ENCODE assay signal across 12 mouse cellular contexts in the genomic region with DNA sequence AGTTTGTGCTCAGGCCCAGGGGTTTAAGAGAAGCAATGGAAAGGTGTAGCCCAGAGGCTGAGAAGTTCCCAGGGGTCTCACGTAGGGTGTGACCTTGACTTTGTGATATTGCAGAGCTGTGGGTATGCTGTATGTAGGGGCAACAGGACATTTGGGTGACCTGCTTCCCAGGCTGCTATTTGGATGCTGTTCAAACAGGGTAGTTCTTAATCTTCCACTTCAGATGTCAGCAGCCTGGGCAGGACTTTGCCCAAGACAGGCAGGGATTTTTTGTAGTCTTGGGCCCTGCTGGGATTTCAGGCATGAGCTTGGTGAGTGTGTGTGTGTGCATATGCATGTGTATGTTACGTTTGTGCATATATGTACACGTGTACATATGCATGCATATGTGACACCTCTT. TPM values are rescaled to one million over a fixed set of nuclear protein-coding genes. Genes with fewer than 3 reads are reported as not detected.
A peak's percentile ranks its signal among the peaks of the same experiment; 100 is the strongest.
DNase-seq lines count a peak whose midpoint lies in the region; ATAC-seq lines count a peak whose summit lies in the region.
"Had no signal": no experiment of that assay in that cellular context is flagged by ENCODE, and none has a peak within 500 bp of the region (broad histone marks: within the 10 kb centered on the region; RNA-seq: fewer than 3 reads in every experiment).

No protein-coding gene starts in this region.

- H3K27ac ChIP-seq in hindbrain, embryonic 10.5 days: 0 out of 2 replicates have a peak overlapping the region, but pooled peaks have one; percentile 17
- no peak overlapping the region for H3K27ac ChIP-seq in hindbrain, embryonic 16.5 days (ENCODE audit: low read depth, low read length)
- peak overlapping the region; percentile 71 for H3K27ac ChIP-seq in embryonic facial prominence, embryonic 15.5 days (replicated peaks)
- no peak overlapping the region for H3K27ac ChIP-seq in liver, embryonic 15.5 days (replicated peaks)
- H3K27ac ChIP-seq: hindbrain, embryonic 12.5 days; macrophage had no signal

- no peak overlapping the region for H3K9ac ChIP-seq in hindbrain, embryonic 16.5 days (ENCODE audit: low read depth, low read length)
- H3K9ac ChIP-seq in embryonic facial prominence, embryonic 15.5 days: no peak overlapping the region
- H3K9ac ChIP-seq in liver, embryonic 15.5 days: no peak overlapping the region
- H3K9ac ChIP-seq: hindbrain, embryonic 12.5 days; liver, embryonic 14.5 days had no signal

- no peak overlapping the region for H3K4me3 ChIP-seq in hindbrain, embryonic 10.5 days
- no peak overlapping the region for H3K4me3 ChIP-seq in hindbrain, embryonic 16.5 days (ENCODE audit: low read length)
- H3K4me3 ChIP-seq in embryonic facial prominence, embryonic 15.5 days (replicated peaks): no peak overlapping the region
- no peak overlapping the region for H3K4me3 ChIP-seq in liver, embryonic 15.5 days (replicated peaks)
- H3K4me3 ChIP-seq: hindbrain, embryonic 12.5 days had no signal

- H3K27me3 ChIP-seq in hindbrain, embryonic 10.5 days (ENCODE audit: insufficient read depth, poor library complexity, severe bottlenecking): no peaks in the 10 kb centered on the region
- H3K27me3 ChIP-seq in hindbrain, embryonic 16.5 days (replicated peaks; ENCODE audit: control insufficient read depth, insufficient read depth, low read length): no peaks in the 10 kb centered on the region
- H3K27me3 ChIP-seq in embryonic facial prominence, embryonic 15.5 days: no peaks in the 10 kb centered on the region
- no peaks in the 10 kb centered on the region for H3K27me3 ChIP-seq in liver, embryonic 15.5 days
- H3K27me3 ChIP-seq: hindbrain, embryonic 12.5 days had no signal

- ATAC-seq in hindbrain, embryonic 16.5 days: no peak
- no peak for ATAC-seq in embryonic facial prominence, embryonic 15.5 days (ENCODE audit: insufficient number of reproducible peaks, low FRiP score, low TSS enrichment, low read depth)
- ATAC-seq in liver, embryonic 15.5 days (ENCODE audit: insufficient read depth): no peak
- ATAC-seq in frontal cortex, adult (ENCODE audit: low TSS enrichment): no peak

- no peak overlapping the region for H3K4me2 ChIP-seq in hindbrain, embryonic 16.5 days (ENCODE audit: low read length)
- no peak overlapping the region for H3K4me2 ChIP-seq in embryonic facial prominence, embryonic 15.5 days (replicated peaks)
- H3K4me2 ChIP-seq in liver, embryonic 15.5 days: peak overlapping the region; percentile 60; the same call in 1 of the 2 replicates
- H3K4me2 ChIP-seq: hindbrain, embryonic 12.5 days had no signal

- no peaks in the 10 kb centered on the region for H3K36me3 ChIP-seq in hindbrain, embryonic 10.5 days
- no peaks in the 10 kb centered on the region for H3K36me3 ChIP-seq in hindbrain, embryonic 16.5 days (ENCODE audit: control insufficient read depth, insufficient read depth, low read length)
- no peaks in the 10 kb centered on the region for H3K36me3 ChIP-seq in embryonic facial prominence, embryonic 15.5 days
- no peaks in the 10 kb centered on the region for H3K36me3 ChIP-seq in liver, embryonic 15.5 days (replicated peaks)
- H3K36me3 ChIP-seq: hindbrain, embryonic 12.5 days had no signal

- DNase-seq in hindbrain, embryonic 10.5 days (ENCODE audit: low spot score): no peak
- peak; percentile 61 to 64 for DNase-seq in kidney, adult 8-10 months
- no peak for DNase-seq in urinary bladder, postnatal 10 days (ENCODE audit: low spot score)
- DNase-seq: midbrain, embryonic 14.5 days; thymus, postnatal 25 days had no signal

- H3K4me1 ChIP-seq in hindbrain, embryonic 10.5 days (replicated peaks): peaks cover 68% of the 10 kb centered on the region
- peaks cover 17% of the 10 kb centered on the region for H3K4me1 ChIP-seq in hindbrain, embryonic 16.5 days (ENCODE audit: control insufficient read depth, insufficient read depth, low read depth, low read length)
- peaks cover 70% of the 10 kb centered on the region for H3K4me1 ChIP-seq in embryonic facial prominence, embryonic 15.5 days
- H3K4me1 ChIP-seq in liver, embryonic 15.5 days (replicated peaks): peaks cover 75% of the 10 kb centered on the region

- 89% methylated on average over 3 of the region's 3 CpGs for WGBS in hindbrain, embryonic 10.5 days
- 91% methylated on average over 3 of the region's 3 CpGs for WGBS in hindbrain, embryonic 16.5 days
- WGBS in embryonic facial prominence, embryonic 15.5 days: 73% methylated on average over 3 of the region's 3 CpGs
- 64% methylated on average over 3 of the region's 3 CpGs for WGBS in liver, embryonic 15.5 days (ENCODE audit: insufficient replicate concordance)

- no peaks in the 10 kb centered on the region for H3K9me3 ChIP-seq in hindbrain, embryonic 10.5 days
- no peaks in the 10 kb centered on the region for H3K9me3 ChIP-seq in hindbrain, embryonic 16.5 days (ENCODE audit: control insufficient read depth, low read length)
- no peaks in the 10 kb centered on the region for H3K9me3 ChIP-seq in embryonic facial prominence, embryonic 15.5 days (replicated peaks)
- H3K9me3 ChIP-seq in liver, embryonic 15.5 days (replicated peaks): no peaks in the 10 kb centered on the region
- H3K9me3 ChIP-seq: hindbrain, embryonic 12.5 days had no signal

RNA-seq across cellular contexts. Expression of gene Rxra, which starts 28.4 kb away (rescaled TPM):
- 10.0 and 10.3 TPM in 2 replicates for polyA plus RNA-seq in hindbrain, embryonic 10.5 days (2016; fragmentation: Nextera tagmentation; extraction: Ambion mirVana)
- 3.4 and 4.0 TPM in 2 replicates for polyA plus RNA-seq in hindbrain, embryonic 16.5 days (2015; fragmentation: Nextera tagmentation; extraction: Ambion mirVana)
- polyA plus RNA-seq in embryonic facial prominence, embryonic 15.5 days (2015; fragmentation: Nextera tagmentation; extraction: Ambion mirVana): 18.7 and 22.4 TPM in 2 replicates
- 4.7 and 5.8 TPM in 2 replicates for polyA plus RNA-seq in liver, embryonic 15.5 days (2015; fragmentation: Nextera tagmentation; extraction: Ambion mirVana)

Comparison
In these comparisons a context has a peak if more than half of its experiments do, and no peak if none do; other contexts are left out.
1. H3K27ac ChIP-seq: peak in hindbrain, embryonic 10.5 days (single experiment) and embryonic facial prominence, embryonic 15.5 days (single experiment); none in hindbrain, embryonic 16.5 days (single experiment) and liver, embryonic 15.5 days (single experiment).
2. DNase-seq: peak in kidney, adult 8-10 months (2 of 2); none in hindbrain, embryonic 10.5 days (single experiment) and urinary bladder, postnatal 10 days (single experiment).